Mouse (Mus musculus): ENCODE measurements around the gene Sprtn. TPM values are rescaled to one million over a fixed set of nuclear protein-coding genes. Genes with fewer than 3 reads are reported as not detected.
A peak's percentile ranks its signal among the peaks of the same experiment; 100 is the strongest.

Sprtn gene
- total RNA-seq, 1 experiment = 16.8 TPM

DNA sequence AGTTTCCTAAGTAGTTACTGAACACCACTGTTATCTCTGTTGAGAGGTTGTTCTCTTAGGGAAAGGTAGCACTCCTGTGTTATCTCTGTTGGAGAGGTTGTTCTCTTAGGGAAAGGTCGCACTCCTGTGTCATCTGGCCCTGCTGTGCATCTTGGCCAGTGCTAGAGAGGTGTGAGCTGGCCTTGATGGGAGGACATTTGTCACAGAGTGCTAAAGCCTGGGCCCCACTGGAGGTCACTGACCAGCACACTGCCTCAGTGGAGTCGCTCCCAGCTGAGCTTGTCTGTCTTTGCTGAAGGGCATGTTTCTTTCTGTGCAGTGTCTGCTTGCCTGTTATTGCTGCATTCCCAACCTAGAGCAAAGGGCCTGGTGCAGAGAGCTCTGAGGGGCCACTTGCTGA is 30.6 kb upstream of the Sprtn start:
- in situ Hi-C loops (cut with MboI; ENCODE audit: low sequenced_read_pairs in 2 of 2, unreplicated experiment in 2 of 2) = no loop called here
- no peaks in the 10 kb centered on the region for H3K9me3 ChIP-seq (ENCODE audit: control insufficient read depth, insufficient read depth, low read depth, low read length)
- H3K9ac ChIP-seq (ENCODE audit: insufficient read depth, low read depth, low read length, poor library complexity, severe bottlenecking) = 0 out of 2 replicates have a peak overlapping the region, but pooled peaks have one; percentile 12
- H3K36me3 ChIP-seq (ENCODE audit: control insufficient read depth, insufficient read depth, low read length, poor library complexity, severe bottlenecking) = peaks cover 5% of the 10 kb centered on the region; the same call in 1 of the 2 replicates
- DNase-seq (ENCODE audit: low read depth, low spot score) = no peak
- no peak overlapping the region for H3K4me3 ChIP-seq (ENCODE audit: insufficient read depth in 1 of 2, low read depth in 1 of 2, low read length in 2 of 2, poor library complexity in 1 of 2, severe bottlenecking in 1 of 2)
- H3K4me1 ChIP-seq (ENCODE audit: control insufficient read depth in 2 of 2, insufficient read depth in 2 of 2, low read length in 2 of 2, poor library complexity in 1 of 2) = peaks cover 2 to 9% of the 10 kb centered on the region in 2 experiments; a peak in 2 of 4 replicates
- TF ChIP-seq MAFK (IDR thresholded peaks at IDR 0.05; ENCODE audit: insufficient read depth, low read depth, low read length) (no peak), ZNF384 (IDR thresholded peaks at IDR 0.05; ENCODE audit: low read depth, low read length) (no peak), CHD2 (IDR thresholded peaks at IDR 0.05; ENCODE audit: low read depth, low read length) (no peak), HCFC1 (IDR thresholded peaks at IDR 0.05; ENCODE audit: borderline replicate concordance, insufficient read depth, low read length) (no peak), ZC3H11A (IDR thresholded peaks at IDR 0.05; ENCODE audit: borderline replicate concordance, low read depth, low read length) (no peak)
- no peak overlapping the region for H3K27ac ChIP-seq (ENCODE audit: insufficient read depth, low read depth, low read length, poor library complexity, severe bottlenecking)

GRCm38 (mm10) chr8:124869708-124870107 is 28.0 kb upstream of the Sprtn start:
- no peak overlapping the region for H3K27ac ChIP-seq (ENCODE audit: insufficient read depth, low read depth, low read length, poor library complexity, severe bottlenecking)
- no peak overlapping the region for H3K4me3 ChIP-seq (ENCODE audit: insufficient read depth in 1 of 2, low read depth in 1 of 2, low read length in 2 of 2, poor library complexity in 1 of 2, severe bottlenecking in 1 of 2)
- no peak overlapping the region for H3K9ac ChIP-seq (ENCODE audit: insufficient read depth, low read depth, low read length, poor library complexity, severe bottlenecking)
- no peaks in the 10 kb centered on the region for H3K9me3 ChIP-seq (ENCODE audit: control insufficient read depth, insufficient read depth, low read depth, low read length)
- in situ Hi-C loops (cut with MboI; ENCODE audit: low sequenced_read_pairs in 2 of 2, unreplicated experiment in 2 of 2) = no loop called here
- TF ChIP-seq MAFK (IDR thresholded peaks at IDR 0.05; ENCODE audit: insufficient read depth, low read depth, low read length) (no peak), HCFC1 (IDR thresholded peaks at IDR 0.05; ENCODE audit: borderline replicate concordance, insufficient read depth, low read length) (no peak), ZNF384 (IDR thresholded peaks at IDR 0.05; ENCODE audit: low read depth, low read length) (no peak), ZC3H11A (IDR thresholded peaks at IDR 0.05; ENCODE audit: borderline replicate concordance, low read depth, low read length) (no peak), CHD2 (IDR thresholded peaks at IDR 0.05; ENCODE audit: low read depth, low read length) (no peak)
- H3K36me3 ChIP-seq (ENCODE audit: control insufficient read depth, insufficient read depth, low read length, poor library complexity, severe bottlenecking) = peaks cover 25% of the 10 kb centered on the region
- peaks cover 3 to 10% of the 10 kb centered on the region in 2 experiments; a peak in 2 of 4 replicates for H3K4me1 ChIP-seq (ENCODE audit: control insufficient read depth in 2 of 2, insufficient read depth in 2 of 2, low read length in 2 of 2, poor library complexity in 1 of 2)
- DNase-seq (ENCODE audit: low read depth, low spot score) = no peak

DNA sequence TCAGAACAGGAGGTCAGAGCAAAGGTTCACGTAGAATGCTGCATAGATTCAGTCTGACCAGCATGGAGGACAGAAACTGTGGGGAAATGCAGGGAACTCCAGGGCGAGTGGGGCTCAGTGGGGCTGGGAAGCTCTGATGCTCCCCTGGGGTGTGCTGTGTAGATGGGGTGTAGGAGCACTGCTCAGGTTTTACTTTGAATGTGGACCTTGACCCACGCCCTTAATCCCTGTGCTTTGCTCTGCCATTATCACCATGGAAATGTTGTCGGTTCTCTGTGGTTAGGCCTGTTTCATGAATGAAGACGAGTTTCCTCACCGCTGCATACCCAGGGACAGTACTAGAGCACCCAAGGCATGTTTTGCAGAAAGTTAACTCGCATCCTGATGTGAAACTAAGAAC is 26.2 kb upstream of the Sprtn start:
- in situ Hi-C loops (cut with MboI; ENCODE audit: low sequenced_read_pairs in 2 of 2, unreplicated experiment in 2 of 2) = no loop called here
- no peak for DNase-seq (ENCODE audit: low read depth, low spot score)

DNA sequence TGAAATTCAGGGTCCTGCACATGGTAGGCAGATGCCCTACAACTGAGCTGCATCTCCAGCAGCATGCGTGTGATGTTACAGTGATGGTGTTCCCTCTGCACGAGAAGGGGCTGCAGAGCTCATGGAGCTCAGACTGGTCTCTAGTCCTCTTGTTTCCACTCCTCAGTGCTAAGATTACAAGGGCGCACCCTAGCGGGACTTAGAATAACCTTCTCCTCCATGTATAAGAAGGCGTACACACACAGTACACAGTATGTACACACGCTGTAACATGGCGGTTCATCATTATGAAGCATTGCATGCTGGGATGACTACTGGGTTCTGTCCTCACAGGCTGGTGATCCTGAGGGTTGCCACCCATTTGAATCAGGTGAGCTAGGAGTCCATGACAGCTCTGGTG is 25.6 kb upstream of the Sprtn start:
- Histone ChIP-seq H3K4me3 (ENCODE audit: insufficient read depth in 1 of 2, low read depth in 1 of 2, low read length in 2 of 2, poor library complexity in 1 of 2, severe bottlenecking in 1 of 2) (no peak overlapping the region), H3K9ac (ENCODE audit: insufficient read depth, low read depth, low read length, poor library complexity, severe bottlenecking) (no peak overlapping the region), H3K27ac (ENCODE audit: insufficient read depth, low read depth, low read length, poor library complexity, severe bottlenecking) (no peak overlapping the region), H3K36me3 (ENCODE audit: control insufficient read depth, insufficient read depth, low read length, poor library complexity, severe bottlenecking) (peaks cover 39% of the 10 kb centered on the region), H3K9me3 (ENCODE audit: control insufficient read depth, insufficient read depth, low read depth, low read length) (no peaks in the 10 kb centered on the region), H3K4me1 (ENCODE audit: control insufficient read depth in 2 of 2, insufficient read depth in 2 of 2, low read length in 2 of 2, poor library complexity in 1 of 2) (peaks cover 3 to 10% of the 10 kb centered on the region in 2 experiments; a peak in 2 of 4 replicates)
- in situ Hi-C loops (cut with MboI; ENCODE audit: low sequenced_read_pairs in 2 of 2, unreplicated experiment in 2 of 2) = no loop called here
- DNase-seq (ENCODE audit: low read depth, low spot score) = peak; percentile 40
- TF ChIP-seq HCFC1 (IDR thresholded peaks at IDR 0.05; ENCODE audit: borderline replicate concordance, insufficient read depth, low read length) (no peak), CHD2 (IDR thresholded peaks at IDR 0.05; ENCODE audit: low read depth, low read length) (no peak), MAFK (IDR thresholded peaks at IDR 0.05; ENCODE audit: insufficient read depth, low read depth, low read length) (no peak), ZC3H11A (IDR thresholded peaks at IDR 0.05; ENCODE audit: borderline replicate concordance, low read depth, low read length) (no peak), ZNF384 (IDR thresholded peaks at IDR 0.05; ENCODE audit: low read depth, low read length) (no peak)

More for the DNA sequence above, 26.2 kb upstream of the Sprtn start:
- peaks cover 33% of the 10 kb centered on the region for H3K36me3 ChIP-seq (ENCODE audit: control insufficient read depth, insufficient read depth, low read length, poor library complexity, severe bottlenecking)
- H3K27ac ChIP-seq (ENCODE audit: insufficient read depth, low read depth, low read length, poor library complexity, severe bottlenecking) = no peak overlapping the region
- H3K4me1 ChIP-seq (ENCODE audit: control insufficient read depth in 2 of 2, insufficient read depth in 2 of 2, low read length in 2 of 2, poor library complexity in 1 of 2) = peaks cover 3 to 10% of the 10 kb centered on the region in 2 experiments; a peak in 2 of 4 replicates
- no peak overlapping the region for H3K9ac ChIP-seq (ENCODE audit: insufficient read depth, low read depth, low read length, poor library complexity, severe bottlenecking)
- H3K9me3 ChIP-seq (ENCODE audit: control insufficient read depth, insufficient read depth, low read depth, low read length) = no peaks in the 10 kb centered on the region
- H3K4me3 ChIP-seq (ENCODE audit: insufficient read depth in 1 of 2, low read depth in 1 of 2, low read length in 2 of 2, poor library complexity in 1 of 2, severe bottlenecking in 1 of 2) = no peak overlapping the region
- TF ChIP-seq CHD2 (IDR thresholded peaks at IDR 0.05; ENCODE audit: low read depth, low read length) = no peak
- TF ChIP-seq ZC3H11A (IDR thresholded peaks at IDR 0.05; ENCODE audit: borderline replicate concordance, low read depth, low read length) = no peak
- TF ChIP-seq HCFC1 (IDR thresholded peaks at IDR 0.05; ENCODE audit: borderline replicate concordance, insufficient read depth, low read length) = no peak
- TF ChIP-seq MAFK (IDR thresholded peaks at IDR 0.05; ENCODE audit: insufficient read depth, low read depth, low read length) = no peak
- TF ChIP-seq ZNF384 (IDR thresholded peaks at IDR 0.05; ENCODE audit: low read depth, low read length) = no peak

Data from ES-E14 (cell line).